Mouse (Mus musculus) heart, embryonic 11.5 days (tissue): Measurements from ENCODE around the gene Mink1. TPM values are rescaled to one million over a fixed set of nuclear protein-coding genes. Genes with fewer than 3 reads are reported as not detected.
A peak's percentile ranks its signal among the peaks of the same experiment; 100 is the strongest.

Experiments used
- ATAC-seq: fragments of 200-750 bp; cut with Nextera tagmentation; replicated peaks from 2 replicates; pipeline ENCODE4 v1.8.0; 2017; ENCODE audit warnings: moderate library complexity; ENCODE audit not compliant: insufficient number of reproducible peaks, low FRiP score, low TSS enrichment
- H3K27ac ChIP-seq: fragments of 300-500 bp; sonication (generic); 2 replicates; pipeline ENCODE4 v1.5.1; 2014; ENCODE audit warnings: mild to moderate bottlenecking, low read depth, low read length
- H3K27me3 ChIP-seq: fragments of 300-500 bp; sonication (generic); 2 replicates; pipeline ENCODE4 v1.6.1; 2014; ENCODE audit warnings: mild to moderate bottlenecking, low read length, mixed read lengths; ENCODE audit not compliant: control insufficient read depth, insufficient read depth
- H3K36me3 ChIP-seq: fragments of 300-500 bp; sonication (generic); 2 replicates; pipeline ENCODE4 v1.6.1; 2014; ENCODE audit warnings: mild to moderate bottlenecking, low read length, moderate library complexity, mixed read lengths; ENCODE audit not compliant: control insufficient read depth, insufficient read depth
- H3K4me1 ChIP-seq: fragments of 300-500 bp; sonication (generic); 2 replicates; pipeline ENCODE4 v1.6.1; 2014; ENCODE audit warnings: low read length; ENCODE audit not compliant: control insufficient read depth, insufficient read depth
- H3K4me2 ChIP-seq: fragments of 300-500 bp; sonication (generic); 2 replicates; pipeline ENCODE4 v1.6.1; 2014; ENCODE audit warnings: mild to moderate bottlenecking, moderate library complexity
- H3K4me3 ChIP-seq: fragments of 300-500 bp; sonication (generic); 2 replicates; pipeline ENCODE4 v1.5.1; 2014; ENCODE audit warnings: low read depth, low read length
- H3K9ac ChIP-seq: fragments of 300-500 bp; sonication (generic); 2 replicates; pipeline ENCODE4 v1.6.1; 2014; ENCODE audit warnings: mild to moderate bottlenecking, low read depth, low read length, moderate library complexity
- H3K9me3 ChIP-seq: fragments of 300-500 bp; sonication (generic); replicated peaks from 2 replicates; pipeline ENCODE4 v1.6.1; 2016; ENCODE audit warnings: low read length; ENCODE audit not compliant: control insufficient read depth
- WGBS: fragments of 180-500 bp; shearing (Covaris S2); extraction: QIAGEN DNeasy Blood & Tissue Kit; methylation state at CpG from one replicate; pipeline ENCODE4 v1.1.7; 2014; ENCODE audit not compliant: insufficient replicate concordance; 5-methylcytosine and 5-hydroxymethylcytosine counted together
- polyA plus RNA-seq: library from polyadenylated mRNA; unstranded; fragments of >200 nt; fragmentation: Nextera tagmentation; extraction: Ambion mirVana; gene quantifications from 2 replicates; pipeline ENCODE4 v1.2.1, GENCODE M21; 2014

The Mink1 gene
- polyA plus RNA-seq, 1 experiment from 2014 or later, result 15.1 TPM

DNA sequence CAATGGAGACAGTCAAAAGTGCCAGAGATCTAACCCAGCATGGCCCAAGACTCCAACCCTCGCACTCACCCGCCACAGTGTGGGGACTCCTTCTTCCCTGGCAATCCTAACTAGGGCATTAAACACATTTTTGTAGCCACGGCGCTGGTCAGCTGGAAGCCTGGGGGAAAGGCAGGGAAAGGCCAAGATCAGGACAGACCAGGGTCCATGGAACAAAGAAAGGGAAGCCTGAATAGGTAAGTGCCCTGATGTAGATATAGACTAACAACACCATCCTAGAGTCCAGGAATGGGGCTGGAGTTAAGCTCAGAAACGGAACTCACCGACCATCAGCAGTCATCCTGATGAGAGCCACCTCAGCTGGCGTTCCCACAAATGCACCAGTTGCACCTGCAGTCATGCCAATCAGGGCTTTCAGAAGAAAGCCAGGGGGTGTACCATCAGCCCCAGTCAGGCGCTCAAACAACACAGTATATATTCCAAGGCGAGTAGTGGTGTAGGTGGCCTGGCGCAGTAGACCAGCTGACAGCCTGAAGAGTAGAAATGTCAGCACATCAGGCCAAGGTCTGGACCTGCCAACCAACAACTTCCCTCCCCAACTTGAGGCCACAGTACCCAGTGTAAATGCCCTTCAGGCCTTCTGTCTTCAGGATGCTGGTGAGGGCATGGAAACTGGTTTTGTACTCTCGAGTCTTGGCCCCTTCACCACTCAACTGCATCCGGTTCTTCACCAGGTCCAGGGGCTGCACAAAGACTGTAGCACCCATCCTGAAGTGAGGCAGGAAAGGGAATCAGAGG lies 83.0 kb downstream of the Mink1 start:
- peak overlapping the region; percentile 76 for H3K4me3 ChIP-seq
- ATAC-seq, result no peak
- H3K9me3 ChIP-seq, result no peaks in the 10 kb centered on the region
- H3K36me3 ChIP-seq, result peaks cover 32% of the 10 kb centered on the region
- 84% methylated on average over 12 of the region's 12 CpGs for WGBS
- peak overlapping the region; percentile 88 for H3K9ac ChIP-seq
- peak overlapping the region; percentile 76 for H3K4me2 ChIP-seq
- H3K4me1 ChIP-seq, result peaks cover 24% of the 10 kb centered on the region
- no peaks in the 10 kb centered on the region for H3K27me3 ChIP-seq
- H3K27ac ChIP-seq, result peak overlapping the region; percentile 90; the same call in 1 of the 2 replicates

DNA sequence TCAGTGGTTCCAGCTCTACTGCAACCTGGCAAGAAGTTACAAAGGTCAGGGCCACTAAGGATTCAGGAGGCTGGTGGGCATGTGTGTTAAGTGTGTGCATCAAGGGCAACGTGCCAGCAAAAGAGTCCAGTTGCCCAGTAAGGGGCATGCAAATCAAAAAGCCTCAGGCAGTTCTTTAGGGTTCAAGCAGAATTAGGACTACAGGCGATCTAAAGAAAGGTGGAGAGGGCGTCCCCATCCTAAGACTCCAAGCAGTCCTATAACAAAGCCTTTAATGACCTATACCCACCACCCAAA lies 83.5 kb downstream of the Mink1 start:
- Histone ChIP-seq H3K4me1 (peaks cover 30% of the 10 kb centered on the region), H3K27me3 (no peaks in the 10 kb centered on the region), H3K9ac (peak overlapping the region; percentile 88), H3K9me3 (no peaks in the 10 kb centered on the region), H3K4me2 (peak overlapping the region; percentile 76), H3K27ac (peak overlapping the region; percentile 90), H3K4me3 (peak overlapping the region; percentile 76), H3K36me3 (peaks cover 37% of the 10 kb centered on the region)
- no peak for ATAC-seq
- 31% methylated on average over 3 of the region's 3 CpGs for WGBS

DNA sequence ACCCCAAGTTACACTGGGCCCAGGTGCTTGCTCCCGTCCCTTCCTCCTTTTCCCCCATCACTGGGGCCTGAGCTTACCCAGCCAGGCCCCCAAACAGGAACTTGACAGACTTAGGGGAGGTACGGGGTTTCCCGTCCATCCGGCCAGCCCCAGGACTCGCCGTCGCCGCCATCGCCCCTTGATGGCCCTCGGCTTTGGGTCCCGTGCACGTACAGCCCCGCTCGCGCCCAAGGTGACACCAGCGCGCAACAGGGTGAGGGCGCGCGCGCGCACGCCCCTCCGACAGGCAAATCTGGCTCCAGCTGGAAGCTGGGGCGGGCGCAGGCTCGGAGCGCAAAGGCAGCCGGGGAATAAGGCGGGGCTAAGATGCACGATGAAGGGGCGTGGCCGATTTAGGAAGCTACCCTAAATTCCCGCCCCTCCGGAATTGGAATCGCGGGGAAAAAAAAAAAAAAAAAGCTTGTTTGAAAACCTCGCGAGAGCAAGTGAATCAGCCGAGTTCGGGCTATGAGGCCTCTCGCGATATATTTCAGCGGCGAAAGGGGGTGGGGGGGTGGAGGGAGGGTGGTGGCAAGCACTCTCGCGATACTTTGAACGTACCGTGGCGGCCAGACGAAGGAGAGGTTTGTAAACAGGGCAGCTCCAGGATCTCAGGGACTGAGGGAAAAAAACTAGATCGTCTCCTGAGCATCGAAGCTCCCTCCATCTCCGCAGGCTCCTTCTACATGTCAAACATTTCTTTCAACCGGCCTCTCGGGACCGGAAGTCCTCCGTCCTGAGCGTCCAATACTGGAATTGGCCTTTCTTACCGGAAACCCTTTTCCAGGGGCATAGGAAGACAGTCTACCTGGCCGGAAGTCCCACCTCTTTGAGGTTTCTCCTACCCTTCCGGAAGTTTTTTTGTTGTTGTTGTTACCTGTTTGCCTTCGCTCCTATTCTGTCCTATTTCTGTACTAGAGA lies 84.3 kb downstream of the Mink1 start, which contains the start of the genes Rnf167 and Slc25a11:
TSS of gene Rnf167 (plus strand) at position 545 of the 960 bp plus-strand sequence.
TSS of gene Slc25a11 (minus strand) at position 789 of the 960 bp plus-strand sequence.
- no peaks in the 10 kb centered on the region for H3K9me3 ChIP-seq
- ATAC-seq, result peak; percentile 83
- peaks cover 42% of the 10 kb centered on the region for H3K36me3 ChIP-seq

DNA sequence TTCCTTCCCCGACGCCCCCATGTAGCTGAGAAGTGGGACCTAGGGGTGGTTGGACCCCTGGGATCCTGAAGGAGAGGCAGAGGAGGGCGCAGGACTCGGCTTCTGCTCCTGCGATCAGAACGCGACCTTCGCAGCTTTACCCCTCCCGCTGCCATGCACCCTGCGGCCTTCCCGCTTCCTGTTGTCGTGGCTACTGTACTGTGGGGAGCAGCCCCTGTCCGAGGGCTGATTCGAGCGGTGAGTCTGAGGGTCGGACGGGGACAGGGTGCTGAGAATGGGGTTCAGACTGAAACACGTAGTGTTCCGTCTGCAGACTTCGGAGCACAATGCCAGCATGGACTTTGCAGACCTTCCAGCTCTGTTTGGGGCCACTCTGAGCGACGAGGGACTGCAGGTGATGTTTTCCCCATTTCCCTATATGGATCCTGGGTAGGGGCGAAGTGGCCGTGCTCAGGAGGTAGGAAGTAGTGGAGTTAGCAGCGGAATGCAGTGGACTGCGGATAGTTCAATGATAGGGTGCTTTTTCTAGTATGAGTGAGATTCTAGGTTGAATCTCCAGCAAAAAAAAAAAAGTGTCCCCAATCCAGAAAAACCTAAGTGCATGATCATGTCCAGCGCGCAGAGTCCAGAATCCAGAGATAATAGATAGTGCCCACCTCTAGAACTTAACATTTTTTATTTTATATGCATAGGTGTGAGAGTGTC lies 85.2 kb downstream of the Mink1 start:
- Histone ChIP-seq H3K36me3 (peaks cover 47% of the 10 kb centered on the region), H3K9ac (peak overlapping the region; percentile 91), H3K27ac (peak overlapping the region; percentile 94), H3K4me3 (peak overlapping the region; percentile 76), H3K4me2 (peak overlapping the region; percentile 93), H3K27me3 (no peaks in the 10 kb centered on the region), H3K4me1 (peaks cover 44% of the 10 kb centered on the region), H3K9me3 (no peaks in the 10 kb centered on the region)
- 2% methylated on average over 28 of the region's 28 CpGs for WGBS
- peak; percentile 23; the same call in 1 of the 2 replicates for ATAC-seq

More for the DNA sequence above, 84.3 kb downstream of the Mink1 start, which contains the start of the genes Rnf167 and Slc25a11:
- no peaks in the 10 kb centered on the region for H3K27me3 ChIP-seq
- under 1% methylated on average over 63 of the region's 63 CpGs for WGBS
- peak within 1 kb of the TSS; percentile 94 for H3K27ac ChIP-seq
- H3K9ac ChIP-seq, result peak within 1 kb of the TSS; percentile 91
- peaks cover 35% of the 10 kb centered on the region for H3K4me1 ChIP-seq
- H3K4me2 ChIP-seq, result peak within 1 kb of the TSS; percentile 93
- peak within 1 kb of the TSS; percentile 76 for H3K4me3 ChIP-seq

DNA sequence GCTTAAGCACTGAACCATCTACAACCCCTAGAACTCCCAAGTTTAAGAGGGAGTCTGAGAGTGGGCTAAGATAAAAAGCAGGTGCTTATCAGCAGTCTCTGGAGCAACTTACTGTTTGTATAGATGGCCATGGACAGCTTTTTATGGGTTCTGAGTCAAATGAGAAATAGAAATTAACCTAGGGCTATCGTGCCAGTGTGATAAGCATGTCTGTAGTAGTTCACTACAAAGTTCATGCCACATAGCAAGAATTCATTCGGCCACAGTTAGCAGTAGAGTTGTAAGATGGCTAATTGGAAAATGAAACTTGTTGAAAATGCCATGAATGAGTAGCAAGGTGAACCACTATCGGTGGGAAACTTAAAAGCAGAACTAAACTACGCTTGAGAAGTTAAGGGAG lies 85.8 kb downstream of the Mink1 start:
- WGBS, result 71% methylated on average over 4 of the region's 4 CpGs
- ATAC-seq, result no peak
- H3K27me3 ChIP-seq, result no peaks in the 10 kb centered on the region
- H3K9me3 ChIP-seq, result no peaks in the 10 kb centered on the region
- peaks cover 47% of the 10 kb centered on the region for H3K36me3 ChIP-seq
- H3K27ac ChIP-seq, result no peak overlapping the region
- peak overlapping the region; percentile 93 for H3K4me2 ChIP-seq
- H3K4me1 ChIP-seq, result peaks cover 44% of the 10 kb centered on the region
- H3K4me3 ChIP-seq, result peak overlapping the region; percentile 76
- H3K9ac ChIP-seq, result peak overlapping the region; percentile 91; the same call in 1 of the 2 replicates

DNA sequence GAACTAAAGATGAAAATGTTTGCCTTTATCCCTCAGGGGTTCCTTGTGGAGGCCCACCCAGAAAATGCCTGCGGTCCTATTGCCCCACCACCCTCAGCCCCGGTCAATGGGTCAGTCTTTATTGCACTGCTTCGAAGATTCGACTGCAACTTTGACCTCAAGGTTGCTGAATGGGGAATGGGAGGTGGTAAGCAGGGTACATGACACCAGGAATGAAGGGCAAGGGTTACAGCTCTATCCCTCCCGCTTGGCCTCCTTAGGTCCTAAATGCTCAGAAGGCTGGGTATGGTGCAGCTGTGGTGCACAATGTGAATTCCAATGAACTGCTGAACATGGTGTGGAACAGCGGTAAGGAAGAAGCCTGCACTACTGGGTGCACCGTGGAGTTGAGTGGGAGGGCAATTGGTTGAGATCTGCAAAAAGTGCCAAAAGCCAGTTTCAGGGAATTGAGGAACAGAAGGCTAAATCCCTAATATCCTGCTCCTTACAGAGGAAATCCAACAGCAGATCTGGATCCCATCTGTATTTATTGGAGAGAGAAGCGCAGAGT lies 86.6 kb downstream of the Mink1 start:
- H3K27me3 ChIP-seq, result no peaks in the 10 kb centered on the region
- peak overlapping the region; percentile 93 for H3K4me2 ChIP-seq
- 85% methylated on average over 8 of the region's 8 CpGs for WGBS
- peaks cover 45% of the 10 kb centered on the region for H3K36me3 ChIP-seq
- H3K9ac ChIP-seq, result no peak overlapping the region
- H3K4me3 ChIP-seq, result peak overlapping the region; percentile 76
- peaks cover 44% of the 10 kb centered on the region for H3K4me1 ChIP-seq
- ATAC-seq, result no peak
- H3K27ac ChIP-seq, result no peak overlapping the region
- no peaks in the 10 kb centered on the region for H3K9me3 ChIP-seq

DNA sequence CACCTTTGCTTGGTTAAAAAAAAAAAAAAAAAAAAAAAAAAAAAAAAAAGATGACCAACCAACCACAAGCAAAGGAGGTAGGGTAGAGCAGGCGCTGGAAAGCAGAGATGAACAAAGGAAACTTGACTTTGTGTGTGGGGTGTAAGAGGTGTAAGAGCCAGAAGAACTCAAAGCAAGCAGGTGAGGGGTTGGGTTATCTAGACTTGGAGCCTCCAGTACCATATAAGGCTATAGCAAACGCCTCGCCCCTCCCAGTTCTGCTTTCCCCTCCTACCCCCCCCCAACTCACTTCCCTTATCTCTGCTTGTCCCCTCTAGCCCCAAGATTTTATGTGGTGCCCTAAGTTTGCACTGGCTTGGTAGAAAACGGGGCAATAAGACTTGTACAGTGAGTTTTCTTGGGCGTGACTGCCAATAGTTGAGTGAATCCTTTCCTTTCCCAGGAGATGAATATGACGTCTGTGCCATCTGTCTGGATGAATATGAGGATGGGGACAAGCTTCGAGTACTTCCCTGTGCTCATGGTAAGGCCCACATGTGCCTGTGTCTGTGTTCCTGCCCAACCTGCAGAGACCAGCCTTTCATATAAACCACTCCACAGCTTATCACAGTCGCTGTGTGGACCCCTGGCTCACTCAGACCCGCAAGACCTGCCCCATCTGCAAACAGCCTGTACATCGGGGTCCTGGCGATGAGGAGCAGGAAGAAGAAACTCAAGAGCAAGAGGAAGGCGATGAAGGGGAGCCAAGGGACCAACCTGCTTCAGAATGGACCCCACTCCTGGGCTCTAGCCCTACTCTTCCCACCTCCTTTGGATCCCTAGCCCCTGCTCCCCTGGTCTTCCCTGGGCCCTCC lies 87.9 kb downstream of the Mink1 start:
- peak overlapping the region; percentile 8; the same call in 1 of the 2 replicates for H3K9ac ChIP-seq
- 0 out of 2 replicates have a peak overlapping the region, but pooled peaks have one; percentile 8 for H3K4me3 ChIP-seq
- no peaks in the 10 kb centered on the region for H3K27me3 ChIP-seq
- H3K4me1 ChIP-seq, result peaks cover 41% of the 10 kb centered on the region
- peak overlapping the region; percentile 23; the same call in 1 of the 2 replicates for H3K4me2 ChIP-seq
- no peak for ATAC-seq
- H3K9me3 ChIP-seq, result no peaks in the 10 kb centered on the region
- peaks cover 32% of the 10 kb centered on the region for H3K36me3 ChIP-seq
- peak overlapping the region; percentile 4; the same call in 1 of the 2 replicates for H3K27ac ChIP-seq
- WGBS, result 68% methylated on average over 12 of the region's 12 CpGs
